Mouse (Mus musculus): ENCODE measurements around the gene Cpne8. TPM values are rescaled to one million over a fixed set of nuclear protein-coding genes. Genes with fewer than 3 reads are reported as not detected.
"Not testable (repeated sequence)": the region's sequence is repeated elsewhere in the genome, so short reads cannot be mapped to it uniquely, and the experiment has no call there.

Gene Cpne8
- polyA plus RNA-seq, 1 experiment from 2014 or later, result 13.9 TPM

GRCm38 (mm10) chr15:90490186-90490585, 189.0 kb downstream of the Cpne8 start:
- Histone ChIP-seq H3K4me2 (no peak overlapping the region), H3K27me3 (ENCODE audit: insufficient read depth, low read length) (no peaks in the 10 kb centered on the region), H3K36me3 (ENCODE audit: insufficient read depth) (no peaks in the 10 kb centered on the region), H3K4me1 (ENCODE audit: insufficient read depth) (no peaks in the 10 kb centered on the region), H3K27ac (ENCODE audit: low read depth) (no peak overlapping the region), H3K9ac (no peak overlapping the region), H3K9me3 (ENCODE audit: low read depth, low read length) (no peaks in the 10 kb centered on the region), H3K4me3 (ENCODE audit: low read depth, low read length) (no peak overlapping the region)
- peak; percentile 57 for DNase-seq
- peak; percentile 73; the same call in 1 of the 2 replicates for ATAC-seq (ENCODE audit: insufficient read depth)
- TF ChIP-seq CTCF (IDR thresholded peaks at IDR 0.05; ENCODE audit: low read depth), result no peak
- WGBS, result 51% methylated on average over 7 of the region's 7 CpGs

GRCm38 (mm10) chr15:90470561-90470960, 208.7 kb downstream of the Cpne8 start:
- not testable (repeated sequence) for ATAC-seq (ENCODE audit: insufficient read depth); H3K9me3 ChIP-seq (ENCODE audit: low read depth, low read length); H3K4me1 ChIP-seq (ENCODE audit: insufficient read depth); H3K27me3 ChIP-seq (ENCODE audit: insufficient read depth, low read length); H3K4me3 ChIP-seq (ENCODE audit: low read depth, low read length); DNase-seq; H3K36me3 ChIP-seq (ENCODE audit: insufficient read depth); H3K9ac ChIP-seq; H3K27ac ChIP-seq (ENCODE audit: low read depth); H3K4me2 ChIP-seq

DNA sequence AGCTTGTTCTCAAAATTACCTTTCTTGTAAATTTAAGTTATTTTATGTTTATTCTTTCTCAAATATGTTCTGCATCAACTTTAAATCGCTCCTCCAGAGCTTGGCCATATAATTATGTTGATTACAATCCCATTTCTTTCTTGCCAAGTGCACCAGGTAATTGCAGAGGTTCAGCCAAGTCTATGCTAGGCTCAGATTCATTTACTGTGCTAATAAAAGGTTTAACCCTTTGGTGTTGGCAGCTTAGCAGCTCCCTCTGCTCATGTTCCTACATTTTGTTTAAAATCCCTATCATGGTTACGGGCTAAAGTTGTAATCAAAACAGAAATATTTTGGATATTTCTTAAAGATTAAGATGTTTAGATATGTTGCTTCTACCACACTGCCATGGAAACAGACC, 216.0 kb downstream of the Cpne8 start:
- DNase-seq, result peak; percentile 12
- H3K4me2 ChIP-seq, result no peak overlapping the region
- H3K9me3 ChIP-seq (ENCODE audit: low read depth, low read length), result no peaks in the 10 kb centered on the region
- no peak overlapping the region for H3K27ac ChIP-seq (ENCODE audit: low read depth)
- H3K36me3 ChIP-seq (ENCODE audit: insufficient read depth), result no peaks in the 10 kb centered on the region
- ATAC-seq (ENCODE audit: insufficient read depth), result no peak
- WGBS, result 62% methylated on average over 2 of the region's 2 CpGs
- no peaks in the 10 kb centered on the region for H3K4me1 ChIP-seq (ENCODE audit: insufficient read depth)
- no peaks in the 10 kb centered on the region for H3K27me3 ChIP-seq (ENCODE audit: insufficient read depth, low read length)
- no peak overlapping the region for H3K9ac ChIP-seq
- no peak overlapping the region for H3K4me3 ChIP-seq (ENCODE audit: low read depth, low read length)
- no peak for TF ChIP-seq CTCF (IDR thresholded peaks at IDR 0.05; ENCODE audit: low read depth)

DNA sequence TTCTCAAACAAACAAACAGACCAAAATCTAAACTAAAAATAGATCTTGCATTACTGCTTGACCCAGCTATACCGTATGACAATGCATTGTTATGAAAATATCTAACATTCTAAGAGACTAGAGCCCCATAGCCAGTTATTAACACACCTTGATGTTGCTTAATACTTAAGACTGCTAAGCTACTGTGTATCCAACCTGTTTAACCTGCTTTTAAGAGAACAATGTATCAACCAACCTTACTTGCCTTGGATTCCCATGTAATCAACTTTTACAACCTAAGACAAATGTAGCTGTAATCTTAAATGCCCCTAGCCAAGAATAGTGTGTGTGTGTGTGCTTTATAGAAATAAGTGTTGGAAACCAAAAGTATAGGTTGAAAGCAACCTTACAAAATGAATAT, 233.2 kb downstream of the Cpne8 start:
- Histone ChIP-seq H3K9ac (no peak overlapping the region), H3K27me3 (ENCODE audit: insufficient read depth, low read length) (no peaks in the 10 kb centered on the region), H3K4me3 (ENCODE audit: low read depth, low read length) (no peak overlapping the region), H3K27ac (ENCODE audit: low read depth) (no peak overlapping the region), H3K36me3 (ENCODE audit: insufficient read depth) (no peaks in the 10 kb centered on the region), H3K9me3 (ENCODE audit: low read depth, low read length) (no peaks in the 10 kb centered on the region), H3K4me1 (ENCODE audit: insufficient read depth) (no peaks in the 10 kb centered on the region), H3K4me2 (no peak overlapping the region)
- 73% methylated on average over 1 of the region's 1 CpGs for WGBS
- ATAC-seq (ENCODE audit: insufficient read depth), result no peak
- no peak for TF ChIP-seq CTCF (IDR thresholded peaks at IDR 0.05; ENCODE audit: low read depth)
- DNase-seq, result no peak

Data from lung, embryonic 14.5 days (tissue).